9 mouse cellular contexts compared by ENCODE assay signal in genomic region chr5:28466760-28467306, GRCm38 (mm10). TPM values are rescaled to one million over a fixed set of nuclear protein-coding genes. Genes with fewer than 3 reads are reported as not detected.
A peak's percentile ranks its signal among the peaks of the same experiment; 100 is the strongest.
DNase-seq lines count a peak whose midpoint lies in the region; ATAC-seq and TF ChIP-seq lines count a peak whose summit lies in the region.
"Had no signal": no experiment of that assay in that cellular context is flagged by ENCODE, and none has a peak within 500 bp of the region (broad histone marks: within the 10 kb centered on the region; RNA-seq: fewer than 3 reads in every experiment).

Gene Shh (minus strand): TSS chr5:28467256.

- no peaks in the 10 kb centered on the region for H3K9me3 ChIP-seq in lung, postnatal 0 days (ENCODE audit: low read length)
- no peaks in the 10 kb centered on the region for H3K9me3 ChIP-seq in hindbrain, embryonic 14.5 days (ENCODE audit: control insufficient read depth, low read length)
- no peaks in the 10 kb centered on the region for H3K9me3 ChIP-seq in midbrain, postnatal 0 days (ENCODE audit: low read length)

- H3K4me3 ChIP-seq in lung, postnatal 0 days (ENCODE audit: low read depth, low read length), result peak within 1 kb of the TSS; percentile 48
- peak within 1 kb of the TSS; percentile 60 for H3K4me3 ChIP-seq in hindbrain, embryonic 14.5 days (replicated peaks; ENCODE audit: low read length)
- peak within 1 kb of the TSS; percentile 59 for H3K4me3 ChIP-seq in midbrain, postnatal 0 days (ENCODE audit: low read depth, low read length)

- H3K36me3 ChIP-seq in lung, postnatal 0 days (ENCODE audit: insufficient read depth, low read length), result no peaks in the 10 kb centered on the region
- no peaks in the 10 kb centered on the region for H3K36me3 ChIP-seq in hindbrain, embryonic 14.5 days (replicated peaks; ENCODE audit: control insufficient read depth, insufficient read depth)
- H3K36me3 ChIP-seq in midbrain, postnatal 0 days (ENCODE audit: insufficient read depth, low read length), result no peaks in the 10 kb centered on the region

- H3K4me1 ChIP-seq in lung, postnatal 0 days (ENCODE audit: insufficient read depth, low read depth, low read length), result no peaks in the 10 kb centered on the region
- H3K4me1 ChIP-seq in hindbrain, embryonic 14.5 days (replicated peaks; ENCODE audit: control insufficient read depth, insufficient read depth, low read length), result 0 out of 2 replicates have a peak, but pooled peaks cover 6% of the 10 kb centered on the region
- peaks cover 4% of the 10 kb centered on the region; the same call in 1 of the 2 replicates for H3K4me1 ChIP-seq in midbrain, postnatal 0 days (ENCODE audit: insufficient read depth, low read length)

- peaks cover 38% of the 10 kb centered on the region for H3K27me3 ChIP-seq in lung, postnatal 0 days (replicated peaks; ENCODE audit: insufficient read depth, low read length)
- peaks cover 80% of the 10 kb centered on the region for H3K27me3 ChIP-seq in hindbrain, embryonic 14.5 days (ENCODE audit: control insufficient read depth, insufficient read depth, low read length)
- peaks cover 51% of the 10 kb centered on the region for H3K27me3 ChIP-seq in midbrain, postnatal 0 days (ENCODE audit: insufficient read depth, low read length)

- no peak for TF ChIP-seq EP300 in lung, postnatal 0 days (IDR thresholded peaks at IDR 0.05)

- 0 out of 2 replicates have a peak within 1 kb of the TSS, but pooled peaks have one; percentile 9 for H3K9ac ChIP-seq in lung, postnatal 0 days (replicated peaks; ENCODE audit: low read depth)
- H3K9ac ChIP-seq in hindbrain, embryonic 14.5 days, result peak within 1 kb of the TSS; percentile 52
- H3K9ac ChIP-seq in midbrain, postnatal 0 days (replicated peaks; ENCODE audit: low read length, poor library complexity, severe bottlenecking), result peak within 1 kb of the TSS; percentile 44
- H3K9ac ChIP-seq: liver, embryonic 14.5 days had no signal

- no peak for TF ChIP-seq CTCF in lung, postnatal 0 days (IDR thresholded peaks at IDR 0.05)
- TF ChIP-seq CTCF in midbrain, postnatal 0 days (IDR thresholded peaks at IDR 0.05), result no peak

- H3K27ac ChIP-seq in lung, postnatal 0 days (ENCODE audit: low read length), result peak within 1 kb of the TSS; percentile 23; the same call in 1 of the 2 replicates
- H3K27ac ChIP-seq in hindbrain, embryonic 14.5 days, result peak within 1 kb of the TSS; percentile 68
- H3K27ac ChIP-seq in midbrain, postnatal 0 days (ENCODE audit: low read depth, low read length), result peak within 1 kb of the TSS; percentile 55
- H3K27ac ChIP-seq: liver, embryonic 14.5 days had no signal

- ATAC-seq in lung, postnatal 0 days, result no peak
- peak; percentile 65; the same call in 1 of the 2 replicates for ATAC-seq in hindbrain, embryonic 14.5 days (ENCODE audit: low FRiP score)
- peak; percentile 55; the same call in 1 of the 2 replicates for ATAC-seq in midbrain, postnatal 0 days (ENCODE audit: low FRiP score)

- under 1% methylated on average over 31 of the region's 31 CpGs for WGBS in lung, postnatal 0 days
- WGBS in hindbrain, embryonic 14.5 days, result under 1% methylated on average over 31 of the region's 31 CpGs
- under 1% methylated on average over 29 of the region's 31 CpGs for WGBS in midbrain, postnatal 0 days

- DNase-seq in cerebellum, postnatal 10 days, result peak; percentile 48 to 50
- no peak for DNase-seq in cerebellum, adult 11 months
- DNase-seq in lung, postnatal 0 days (ENCODE audit: low spot score), result no peak
- DNase-seq in lung, postnatal 10 days, result no peak
- DNase-seq in hindbrain, embryonic 14.5 days (ENCODE audit: low spot score), result peak; percentile 68
- DNase-seq in midbrain, postnatal 0 days (ENCODE audit: low spot score), result peak; percentile 65
- DNase-seq in thymus, postnatal 4 days, result no peak
- DNase-seq in ovary, postnatal 14 days (ENCODE audit: low spot score), result no peak

- peak within 1 kb of the TSS; percentile 65 for H3K4me2 ChIP-seq in lung, postnatal 0 days (replicated peaks; ENCODE audit: low read depth, low read length)
- peak within 1 kb of the TSS; percentile 95 for H3K4me2 ChIP-seq in hindbrain, embryonic 14.5 days (replicated peaks)
- H3K4me2 ChIP-seq in midbrain, postnatal 0 days (ENCODE audit: low read depth, low read length, poor library complexity, severe bottlenecking), result peak within 1 kb of the TSS; percentile 89

RNA-seq across cellular contexts. Expression of gene Shh, which starts in this region (rescaled TPM):
- 9.7 and 11.7 TPM in 2 replicates for polyA plus RNA-seq in lung, postnatal 0 days (2015; fragmentation: Nextera tagmentation; extraction: Ambion mirVana)
- 1.3 and 1.4 TPM in 2 replicates for polyA plus RNA-seq in hindbrain, embryonic 14.5 days (2014; fragmentation: Nextera tagmentation; extraction: Ambion mirVana)
- total RNA-seq in midbrain, postnatal 0 days (2014; rRNA removed), result 1.4 and 3.2 TPM in 2 replicates
- 0.83 and 0.86 TPM in 2 replicates for polyA plus RNA-seq in midbrain, postnatal 0 days (2015; fragmentation: Nextera tagmentation; extraction: Ambion mirVana)

Comparison
In these comparisons a context has a peak if more than half of its experiments do, and no peak if none do; other contexts are left out.
1. DNase-seq: peak in cerebellum, postnatal 10 days (2 of 2), hindbrain, embryonic 14.5 days (single experiment) and midbrain, postnatal 0 days (single experiment); none in cerebellum, adult 11 months (single experiment), lung, postnatal 0 days (single experiment), lung, postnatal 10 days (single experiment), thymus, postnatal 4 days (single experiment) and ovary, postnatal 14 days (single experiment).
2. Peak in every context shown above with its lines, with median percentiles within 50 percentile points of each other: H3K27ac ChIP-seq, H3K4me2 ChIP-seq, H3K4me3 ChIP-seq and H3K9ac ChIP-seq.